Mouse (Mus musculus) ovary, postnatal 14 days (tissue): ENCODE results near the gene Gpr15.

Source experiments
- DNase-seq: peaks from one replicate; pipeline ENCODE4 v3.0.0; 2022; ENCODE audit warnings: low spot score

Gene Gpr15

DNA sequence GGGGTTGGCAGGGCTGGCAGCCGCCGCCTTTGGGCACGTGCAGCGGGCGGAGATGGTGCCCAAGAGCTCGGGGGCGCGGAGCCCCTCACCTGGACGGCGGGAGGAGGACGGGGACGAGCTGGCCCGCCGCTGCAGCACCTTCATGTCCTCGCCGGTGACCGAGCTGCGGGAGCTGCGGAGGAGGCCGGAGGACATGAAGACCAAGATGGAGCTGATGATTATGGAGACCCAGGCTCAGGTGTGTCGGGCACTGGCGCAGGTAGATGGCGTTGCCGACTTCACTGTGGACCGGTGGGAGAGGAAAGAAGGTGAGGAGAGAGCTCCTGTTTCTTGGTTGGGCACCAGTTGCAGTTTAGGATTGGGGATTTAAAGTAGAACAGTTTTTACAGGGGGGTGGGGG lies 48.2 kb downstream of the Gpr15 start:
- DNase-seq = no peak

DNA sequence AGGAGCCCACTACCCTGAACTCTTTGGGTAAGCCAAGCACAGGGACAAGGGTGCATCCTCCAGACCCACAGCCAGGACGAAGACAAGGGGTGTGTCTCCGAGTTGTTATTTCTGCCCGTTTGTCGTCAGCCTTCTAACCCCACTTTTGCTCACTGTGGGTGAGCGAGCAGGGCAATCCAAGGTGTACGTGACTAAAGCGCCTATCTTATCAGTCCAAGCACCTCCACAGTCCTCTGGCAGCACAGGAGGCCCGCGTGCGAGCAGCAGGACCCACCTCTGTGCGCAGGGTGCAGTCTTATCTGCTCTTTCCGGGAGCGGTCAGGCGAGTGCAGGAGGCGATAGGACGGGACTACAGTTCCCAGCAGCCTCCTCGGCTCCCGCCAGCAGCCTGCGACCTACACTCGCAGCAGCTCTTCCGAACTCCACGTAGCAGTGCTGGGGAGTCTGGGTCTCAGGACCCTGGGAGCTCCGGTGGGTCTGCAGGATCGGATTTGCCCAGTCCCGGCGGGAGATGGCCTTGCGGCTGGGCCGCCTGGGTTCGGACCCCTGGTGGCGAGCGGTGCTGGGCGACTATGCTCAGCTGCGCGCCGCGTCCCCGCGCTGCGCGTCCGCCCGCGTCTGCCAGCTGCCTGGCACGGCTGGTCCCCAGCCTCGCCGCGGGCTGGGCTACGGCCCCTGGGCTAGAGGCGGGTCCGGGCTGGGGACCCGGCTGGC lies 48.8 kb downstream of the Gpr15 start, which contains the start of gene Cpox:
TSS of gene Cpox (plus strand) at position 376 of the 714 bp plus-strand sequence.
- peak; percentile 56 for DNase-seq

DNA sequence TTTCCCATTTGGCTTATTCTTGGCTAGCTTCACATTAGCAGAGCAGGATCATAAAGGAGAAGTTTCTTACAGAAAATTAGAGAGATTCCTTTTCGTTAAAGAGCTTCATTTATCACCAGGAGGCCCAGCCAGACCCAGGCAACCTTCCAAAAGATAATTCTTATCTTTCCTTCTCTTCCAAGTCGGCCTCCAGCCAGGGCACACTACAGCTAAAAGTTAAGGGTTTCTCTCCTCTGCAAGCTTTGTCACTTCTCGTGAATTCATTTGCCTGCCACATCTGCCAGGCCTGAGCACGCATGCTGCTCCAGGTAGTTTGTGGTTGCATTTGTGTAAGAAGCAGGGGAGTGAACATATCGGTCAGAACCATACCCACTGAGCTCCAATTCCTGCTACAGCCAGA lies 49.6 kb downstream of the Gpr15 start:
- no peak for DNase-seq

DNA sequence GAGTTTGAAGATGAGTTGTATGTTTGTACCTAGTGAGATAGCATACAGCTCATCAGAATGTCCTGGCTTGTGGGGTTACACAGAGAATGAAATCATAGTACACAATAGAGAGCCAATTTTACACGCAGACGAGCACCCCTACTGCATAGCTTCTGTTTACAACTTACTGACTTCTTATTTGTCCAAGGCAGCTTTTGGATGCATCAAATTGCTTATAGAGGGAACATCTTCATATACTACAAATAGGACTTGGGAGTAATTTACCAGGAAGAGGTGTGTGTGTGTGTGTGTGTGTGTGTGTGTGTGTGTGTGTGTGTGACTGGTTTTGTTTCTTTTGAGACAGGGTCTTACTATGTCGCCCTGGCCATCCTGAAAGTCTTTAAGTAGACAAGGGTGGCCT lies 50.3 kb downstream of the Gpr15 start:
- no peak for DNase-seq
